Mouse (Mus musculus): ENCODE results near the gene Gfy.

The Gfy gene

DNA sequence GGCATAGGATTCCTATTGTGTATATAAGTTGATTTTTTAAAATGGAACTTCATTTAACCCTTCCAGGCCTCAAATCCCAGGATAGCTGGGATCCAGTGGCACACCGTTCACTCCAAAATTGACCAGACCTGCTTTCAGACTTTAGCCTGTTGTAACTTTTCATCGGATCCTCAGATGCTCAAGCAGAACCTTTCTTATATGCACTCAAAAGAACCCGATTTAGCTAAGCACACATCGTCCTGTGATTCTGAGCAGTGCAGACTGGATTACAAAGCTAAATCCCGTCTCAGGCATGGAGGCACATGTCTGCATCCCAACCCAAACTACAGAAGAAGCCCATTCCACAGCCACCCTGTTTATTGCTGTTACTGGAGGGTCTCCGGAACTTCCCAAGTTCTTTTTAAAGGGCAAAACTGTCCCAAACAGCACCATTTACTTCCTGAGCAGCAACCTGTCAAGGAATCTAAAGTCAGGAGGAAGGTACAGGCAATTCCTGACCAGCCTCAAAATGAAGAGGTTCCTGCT, 51.6 kb downstream of the Gfy start:
- DNase-seq (ENCODE audit: low spot score) = no peak

DNA sequence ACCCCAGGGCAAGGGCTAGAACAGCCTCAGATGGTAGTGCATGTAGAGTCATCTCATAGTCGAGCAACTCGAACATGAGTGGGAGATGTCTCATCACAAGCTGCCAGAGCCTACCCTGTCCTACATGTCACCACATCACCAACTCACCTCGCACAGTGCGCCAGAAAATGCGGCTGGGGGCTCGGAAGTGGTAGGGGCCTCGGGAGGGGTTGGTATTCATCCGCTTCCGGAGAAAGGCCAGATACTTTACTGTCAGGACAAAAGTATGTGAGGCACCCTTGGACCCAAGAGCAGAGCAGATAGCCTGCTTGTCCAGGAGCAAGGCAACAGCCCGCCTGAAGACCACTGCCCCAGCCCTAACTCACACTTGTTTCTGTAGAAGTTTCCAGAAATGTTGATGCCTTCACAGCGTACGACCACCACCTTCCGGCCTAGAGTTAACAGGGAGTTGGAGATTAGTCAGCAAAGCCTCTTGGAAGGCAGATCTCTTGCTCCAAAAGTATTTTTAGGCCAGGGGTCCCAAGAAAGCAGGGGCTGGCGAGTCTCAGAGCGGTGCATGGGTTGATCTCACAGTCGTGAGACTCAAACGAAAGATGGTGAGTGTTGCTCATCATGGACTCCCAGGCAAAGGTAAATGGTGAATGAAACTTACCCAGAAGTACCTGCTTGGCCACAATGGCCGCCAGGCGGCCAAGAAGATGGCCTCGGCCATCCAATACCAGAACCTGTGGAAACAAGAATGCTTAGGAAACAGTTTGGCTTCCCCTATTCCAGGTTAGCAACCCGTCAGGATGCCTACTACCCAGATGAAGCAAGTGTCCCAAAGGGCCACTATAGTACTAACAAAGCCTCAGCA, 52.3 kb downstream of the Gfy start:
- DNase-seq (ENCODE audit: low spot score) = no peak
